Mouse (Mus musculus): ENCODE data around the gene Pde4b.

GRCm38 (mm10) chr4:102637348-102637910 lies 550.1 kb downstream of the Pde4b start:
- TF ChIP-seq CTCF (IDR thresholded peaks at IDR 0.05; ENCODE audit: extremely low read depth, insufficient read depth, insufficient read length, insufficient replicate concordance) (no peak), POLR2A (IDR thresholded peaks at IDR 0.05; ENCODE audit: low read depth, low read length) (no peak)

All from spleen, adult 2 months (tissue).